Mouse (Mus musculus) kidney, embryonic 15.5 days (tissue): Measurements from ENCODE around the gene Foxd3. TPM values are rescaled to one million over a fixed set of nuclear protein-coding genes. Genes with fewer than 3 reads are reported as not detected.

Source experiments
- ATAC-seq: fragments of 200-750 bp; cut with Nextera tagmentation; replicated peaks from 2 replicates; pipeline ENCODE4 v1.8.0; 2017; ENCODE audit warnings: moderate TSS enrichment; ENCODE audit not compliant: low FRiP score
- H3K27ac ChIP-seq: fragments of 300-500 bp; sonication (generic); 2 replicates; pipeline ENCODE4 v1.5.1; 2015; ENCODE audit warnings: mild to moderate bottlenecking, inconsistent platforms
- H3K27me3 ChIP-seq: fragments of 300-500 bp; sonication (generic); 2 replicates; pipeline ENCODE4 v1.6.1; 2015; ENCODE audit warnings: inconsistent platforms
- H3K36me3 ChIP-seq: fragments of 300-500 bp; sonication (generic); 2 replicates; pipeline ENCODE4 v1.6.1; 2015; ENCODE audit warnings: inconsistent platforms
- H3K4me1 ChIP-seq: fragments of 300-500 bp; sonication (generic); 2 replicates; pipeline ENCODE4 v1.6.1; 2015; ENCODE audit warnings: inconsistent platforms
- H3K4me2 ChIP-seq: fragments of 300-500 bp; sonication (generic); 2 replicates; pipeline ENCODE4 v1.6.1; 2015; ENCODE audit warnings: moderate library complexity, mild to moderate bottlenecking, inconsistent platforms
- H3K4me3 ChIP-seq: fragments of 300-500 bp; sonication (generic); replicated peaks from 2 replicates; pipeline ENCODE4 v1.5.1; 2015; ENCODE audit warnings: mild to moderate bottlenecking, inconsistent platforms
- H3K9ac ChIP-seq: fragments of 300-500 bp; sonication (generic); 2 replicates; pipeline ENCODE4 v1.6.1; 2015; ENCODE audit warnings: mild to moderate bottlenecking, inconsistent platforms
- H3K9me3 ChIP-seq: fragments of 300-500 bp; sonication (generic); replicated peaks from 2 replicates; pipeline ENCODE4 v1.6.1; 2016; ENCODE audit warnings: inconsistent platforms
- WGBS: fragments of 180-500 bp; shearing (Covaris S2); methylation state at CpG from one replicate; pipeline ENCODE4 v1.1.7; 2015; ENCODE audit warnings: mixed read lengths; 5-methylcytosine and 5-hydroxymethylcytosine counted together
- polyA plus RNA-seq: library from polyadenylated mRNA; unstranded; fragments of >200 nt; fragmentation: Nextera tagmentation; extraction: Ambion mirVana; gene quantifications from 2 replicates; pipeline ENCODE4 v1.2.1, GENCODE M21; 2015

The Foxd3 gene
- polyA plus RNA-seq, 1 experiment from 2014 or later = 0.17 TPM

- peaks cover 94% of the 10 kb centered on the region for H3K27me3 ChIP-seq
- H3K4me3 ChIP-seq = peak overlapping the region; percentile 27
- H3K36me3 ChIP-seq = no peaks in the 10 kb centered on the region
- H3K4me1 ChIP-seq = peaks cover 31% of the 10 kb centered on the region
- peak overlapping the region; percentile 50 for H3K4me2 ChIP-seq
- H3K9me3 ChIP-seq = no peaks in the 10 kb centered on the region
- H3K27ac ChIP-seq = no peak overlapping the region
- no peak overlapping the region for H3K9ac ChIP-seq
- ATAC-seq = 0 out of 2 replicates have a peak, but pooled peaks have one; percentile 30
- under 1% methylated on average over 56 of the region's 59 CpGs for WGBS
Measured at GRCm38 (mm10) chr4:99650945-99651690, 5.0 kb upstream of the Foxd3 start.

- no peaks in the 10 kb centered on the region for H3K9me3 ChIP-seq
- H3K27me3 ChIP-seq = peaks cover 98% of the 10 kb centered on the region
- no peak overlapping the region for H3K4me3 ChIP-seq
- H3K4me2 ChIP-seq = no peak overlapping the region
- H3K9ac ChIP-seq = no peak overlapping the region
- peaks cover 39% of the 10 kb centered on the region for H3K4me1 ChIP-seq
- no peak for ATAC-seq
- WGBS = 13% methylated on average over 10 of the region's 10 CpGs
- H3K36me3 ChIP-seq = no peaks in the 10 kb centered on the region
- no peak overlapping the region for H3K27ac ChIP-seq
Measured at GRCm38 (mm10) chr4:99651823-99652450, 4.2 kb upstream of the Foxd3 start.

GRCm38 (mm10) chr4:99652576-99653210 is 3.4 kb upstream of the Foxd3 start:
- 2% methylated on average over 19 of the region's 19 CpGs for WGBS
- Histone ChIP-seq H3K36me3 (no peaks in the 10 kb centered on the region), H3K4me3 (no peak overlapping the region), H3K4me2 (no peak overlapping the region), H3K27me3 (peaks cover 100% of the 10 kb centered on the region), H3K27ac (no peak overlapping the region), H3K9ac (no peak overlapping the region), H3K4me1 (peaks cover 47% of the 10 kb centered on the region), H3K9me3 (no peaks in the 10 kb centered on the region)
- ATAC-seq = no peak

- Histone ChIP-seq H3K9me3 (no peaks in the 10 kb centered on the region), H3K27me3 (peaks cover 100% of the 10 kb centered on the region), H3K9ac (no peak overlapping the region), H3K27ac (no peak overlapping the region), H3K4me1 (peaks cover 51% of the 10 kb centered on the region), H3K36me3 (no peaks in the 10 kb centered on the region), H3K4me3 (no peak overlapping the region), H3K4me2 (no peak overlapping the region)
- ATAC-seq = no peak
- 2% methylated on average over 25 of the region's 25 CpGs for WGBS
Measured at GRCm38 (mm10) chr4:99653216-99653607, 2.9 kb upstream of the Foxd3 start.

GRCm38 (mm10) chr4:99653608-99654221 is 2.4 kb upstream of the Foxd3 start:
- no peaks in the 10 kb centered on the region for H3K9me3 ChIP-seq
- H3K27ac ChIP-seq = no peak overlapping the region
- peak overlapping the region; percentile 20; the same call in 1 of the 2 replicates for H3K4me2 ChIP-seq
- H3K9ac ChIP-seq = no peak overlapping the region
- H3K4me3 ChIP-seq = no peak overlapping the region
- no peak for ATAC-seq
- peaks cover 51% of the 10 kb centered on the region for H3K4me1 ChIP-seq
- H3K27me3 ChIP-seq = peaks cover 98% of the 10 kb centered on the region
- no peaks in the 10 kb centered on the region for H3K36me3 ChIP-seq
- WGBS = under 1% methylated on average over 36 of the region's 36 CpGs

- Histone ChIP-seq H3K36me3 (no peaks in the 10 kb centered on the region), H3K4me1 (peaks cover 51% of the 10 kb centered on the region), H3K4me3 (no peak overlapping the region), H3K4me2 (no peak overlapping the region), H3K27ac (no peak overlapping the region), H3K9ac (no peak overlapping the region), H3K9me3 (no peaks in the 10 kb centered on the region), H3K27me3 (peaks cover 98% of the 10 kb centered on the region)
- ATAC-seq = no peak
- WGBS = 1% methylated on average over 27 of the region's 27 CpGs
Measured at GRCm38 (mm10) chr4:99654621-99655296, 1.3 kb upstream of the Foxd3 start.

- under 1% methylated on average over 90 of the region's 92 CpGs for WGBS
- Histone ChIP-seq H3K27ac (no peak overlapping the region), H3K4me1 (peaks cover 44% of the 10 kb centered on the region), H3K36me3 (no peaks in the 10 kb centered on the region), H3K4me2 (peak overlapping the region; percentile 58), H3K9ac (no peak overlapping the region), H3K9me3 (no peaks in the 10 kb centered on the region), H3K27me3 (peaks cover 96% of the 10 kb centered on the region), H3K4me3 (peak overlapping the region; percentile 41)
- peak; percentile 28; the same call in 1 of the 2 replicates for ATAC-seq
Measured at GRCm38 (mm10) chr4:99656605-99657429, 718 bp downstream of the Foxd3 start.

- Histone ChIP-seq H3K4me3 (peak overlapping the region; percentile 41), H3K27ac (no peak overlapping the region), H3K4me2 (peak overlapping the region; percentile 58), H3K9ac (no peak overlapping the region), H3K4me1 (peaks cover 44% of the 10 kb centered on the region), H3K9me3 (no peaks in the 10 kb centered on the region), H3K27me3 (peaks cover 96% of the 10 kb centered on the region), H3K36me3 (no peaks in the 10 kb centered on the region)
- ATAC-seq = 0 out of 2 replicates have a peak, but pooled peaks have one; percentile 10
- under 1% methylated on average over 60 of the region's 62 CpGs for WGBS
Measured at GRCm38 (mm10) chr4:99657430-99657820, 1.3 kb downstream of the Foxd3 start.

- WGBS = 1% methylated on average over 41 of the region's 41 CpGs
- Histone ChIP-seq H3K4me3 (peak overlapping the region; percentile 41), H3K27me3 (peaks cover 96% of the 10 kb centered on the region), H3K9me3 (no peaks in the 10 kb centered on the region), H3K27ac (no peak overlapping the region), H3K4me1 (peaks cover 48% of the 10 kb centered on the region), H3K36me3 (no peaks in the 10 kb centered on the region), H3K9ac (no peak overlapping the region), H3K4me2 (peak overlapping the region; percentile 58)
- peak; percentile 23; the same call in 1 of the 2 replicates for ATAC-seq
Measured at GRCm38 (mm10) chr4:99657831-99658470, 1.9 kb downstream of the Foxd3 start.

GRCm38 (mm10) chr4:99658881-99659280 is 2.8 kb downstream of the Foxd3 start:
- H3K9ac ChIP-seq = no peak overlapping the region
- H3K9me3 ChIP-seq = no peaks in the 10 kb centered on the region
- no peaks in the 10 kb centered on the region for H3K36me3 ChIP-seq
- no peak overlapping the region for H3K4me2 ChIP-seq
- H3K27ac ChIP-seq = no peak overlapping the region
- H3K4me3 ChIP-seq = no peak overlapping the region
- H3K4me1 ChIP-seq = peaks cover 45% of the 10 kb centered on the region
- H3K27me3 ChIP-seq = peaks cover 96% of the 10 kb centered on the region
- WGBS = 17% methylated on average over 6 of the region's 6 CpGs
- ATAC-seq = no peak
